Mouse (Mus musculus) neural tube, embryonic 14.5 days (tissue): Measurements from ENCODE around the gene Zfp277. TPM values are rescaled to one million over a fixed set of nuclear protein-coding genes. Genes with fewer than 3 reads are reported as not detected.

Experiments
- ATAC-seq: fragments of 200-750 bp; cut with Nextera tagmentation; 2 replicates; pipeline ENCODE4 v1.8.0; 2017; ENCODE audit warnings: low read depth, mild to moderate bottlenecking, moderate TSS enrichment, moderate library complexity
- H3K27ac ChIP-seq: fragments of 300-500 bp; sonication (generic); 2 replicates; pipeline ENCODE4 v1.5.1; 2014; ENCODE audit warnings: low read depth, mild to moderate bottlenecking, control low read depth, low read length, moderate library complexity, mixed read lengths
- H3K27me3 ChIP-seq: fragments of 300-500 bp; sonication (generic); 2 replicates; pipeline ENCODE4 v1.6.1; 2014; ENCODE audit warnings: low read length; ENCODE audit not compliant: control insufficient read depth, insufficient read depth
- H3K36me3 ChIP-seq: fragments of 300-500 bp; sonication (generic); 2 replicates; pipeline ENCODE4 v1.6.1; 2014; ENCODE audit warnings: low read length, mixed read lengths; ENCODE audit not compliant: control insufficient read depth, insufficient read depth
- H3K4me1 ChIP-seq: fragments of 300-500 bp; sonication (generic); 2 replicates; pipeline ENCODE4 v1.6.1; 2014; ENCODE audit warnings: low read length; ENCODE audit not compliant: control insufficient read depth, insufficient read depth
- H3K4me2 ChIP-seq: fragments of 300-500 bp; sonication (generic); 2 replicates; pipeline ENCODE4 v1.6.1; 2014; ENCODE audit warnings: mild to moderate bottlenecking, low read depth, low read length, control low read depth
- H3K4me3 ChIP-seq: fragments of 300-500 bp; sonication (generic); 2 replicates; pipeline ENCODE4 v1.5.1; 2014; ENCODE audit warnings: low read depth, low read length, control low read depth, mixed read lengths
- H3K9ac ChIP-seq: fragments of 300-500 bp; sonication (generic); replicated peaks from 2 replicates; pipeline ENCODE4 v1.6.1; 2014; ENCODE audit warnings: low read depth, mild to moderate bottlenecking, control low read depth, low read length, mixed read lengths
- H3K9me3 ChIP-seq: fragments of 300-500 bp; sonication (generic); 2 replicates; pipeline ENCODE4 v1.6.1; 2016; ENCODE audit warnings: low read length; ENCODE audit not compliant: control insufficient read depth
- WGBS: fragments of 180-500 bp; shearing (Covaris S2); extraction: QIAGEN DNeasy Blood & Tissue Kit; methylation state at CpG from one replicate; pipeline ENCODE4 v1.1.7; 2014; 5-methylcytosine and 5-hydroxymethylcytosine counted together
- polyA plus RNA-seq: library from polyadenylated mRNA; unstranded; fragments of >200 nt; fragmentation: Nextera tagmentation; extraction: Ambion mirVana; gene quantifications from 2 replicates; pipeline ENCODE4 v1.2.1, GENCODE M21; 2014

The Zfp277 gene
- polyA plus RNA-seq, 1 experiment from 2014 or later, result 30.6 TPM

- 79% methylated on average over 5 of the region's 5 CpGs for WGBS
- Histone ChIP-seq H3K27ac (no peak overlapping the region), H3K4me3 (no peak overlapping the region), H3K36me3 (no peaks in the 10 kb centered on the region), H3K9me3 (no peaks in the 10 kb centered on the region), H3K27me3 (no peaks in the 10 kb centered on the region), H3K9ac (no peak overlapping the region), H3K4me1 (no peaks in the 10 kb centered on the region), H3K4me2 (no peak overlapping the region)
- no peak for ATAC-seq
These were observed 57.9 kb downstream of the Zfp277 start for GRCm38 (mm10) chr12:40387786-40388185.

GRCm38 (mm10) chr12:40385301-40385700 is 60.4 kb downstream of the Zfp277 start:
- Histone ChIP-seq H3K4me1 (no peaks in the 10 kb centered on the region), H3K36me3 (no peaks in the 10 kb centered on the region), H3K9me3 (no peaks in the 10 kb centered on the region), H3K27ac (no peak overlapping the region), H3K4me3 (no peak overlapping the region), H3K4me2 (no peak overlapping the region), H3K27me3 (no peaks in the 10 kb centered on the region), H3K9ac (no peak overlapping the region)
- no peak for ATAC-seq
- 80% methylated on average over 4 of the region's 4 CpGs for WGBS

GRCm38 (mm10) chr12:40383718-40384117 is 62.0 kb downstream of the Zfp277 start:
- Histone ChIP-seq H3K4me3 (no peak overlapping the region), H3K4me2 (no peak overlapping the region)
- ATAC-seq, result no peak

GRCm38 (mm10) chr12:40382539-40382938 is 63.2 kb downstream of the Zfp277 start:
- Histone ChIP-seq H3K9ac (no peak overlapping the region), H3K9me3 (no peaks in the 10 kb centered on the region), H3K4me3 (no peak overlapping the region), H3K4me1 (no peaks in the 10 kb centered on the region), H3K4me2 (no peak overlapping the region), H3K36me3 (no peaks in the 10 kb centered on the region), H3K27ac (no peak overlapping the region), H3K27me3 (no peaks in the 10 kb centered on the region)
- no peak for ATAC-seq
- 83% methylated on average over 5 of the region's 5 CpGs for WGBS

More at GRCm38 (mm10) chr12:40383718-40384117, 62.0 kb downstream of the Zfp277 start:
- H3K27me3 ChIP-seq, result no peaks in the 10 kb centered on the region
- 95% methylated on average over 6 of the region's 6 CpGs for WGBS
- no peak overlapping the region for H3K9ac ChIP-seq
- H3K36me3 ChIP-seq, result no peaks in the 10 kb centered on the region
- H3K9me3 ChIP-seq, result no peaks in the 10 kb centered on the region
- no peaks in the 10 kb centered on the region for H3K4me1 ChIP-seq
- no peak overlapping the region for H3K27ac ChIP-seq

- no peak overlapping the region for H3K9ac ChIP-seq
- no peak overlapping the region for H3K4me3 ChIP-seq
- H3K27me3 ChIP-seq, result no peaks in the 10 kb centered on the region
- H3K27ac ChIP-seq, result no peak overlapping the region
- H3K4me2 ChIP-seq, result no peak overlapping the region
- ATAC-seq, result no peak
- WGBS, result 92% methylated on average over 11 of the region's 11 CpGs
- no peaks in the 10 kb centered on the region for H3K9me3 ChIP-seq
- H3K4me1 ChIP-seq, result no peaks in the 10 kb centered on the region
- no peaks in the 10 kb centered on the region for H3K36me3 ChIP-seq
These were observed 63.9 kb downstream of the Zfp277 start for GRCm38 (mm10) chr12:40381824-40382223.

- Histone ChIP-seq H3K9ac (no peak overlapping the region), H3K4me3 (no peak overlapping the region), H3K4me2 (no peak overlapping the region), H3K36me3 (no peaks in the 10 kb centered on the region), H3K4me1 (no peaks in the 10 kb centered on the region), H3K9me3 (no peaks in the 10 kb centered on the region), H3K27ac (no peak overlapping the region), H3K27me3 (no peaks in the 10 kb centered on the region)
- no peak for ATAC-seq
- WGBS, result 92% methylated on average over 10 of the region's 10 CpGs
These were observed 64.4 kb downstream of the Zfp277 start for GRCm38 (mm10) chr12:40381173-40381801.

- Histone ChIP-seq H3K4me2 (no peak overlapping the region), H3K4me3 (no peak overlapping the region), H3K9ac (no peak overlapping the region), H3K9me3 (no peaks in the 10 kb centered on the region), H3K4me1 (no peaks in the 10 kb centered on the region), H3K27me3 (no peaks in the 10 kb centered on the region), H3K27ac (no peak overlapping the region), H3K36me3 (no peaks in the 10 kb centered on the region)
- WGBS, result 88% methylated on average over 4 of the region's 4 CpGs
- no peak for ATAC-seq
These were observed 66.2 kb downstream of the Zfp277 start for GRCm38 (mm10) chr12:40379538-40379923.

- no peak overlapping the region for H3K4me2 ChIP-seq
- H3K9me3 ChIP-seq, result no peaks in the 10 kb centered on the region
- H3K36me3 ChIP-seq, result no peaks in the 10 kb centered on the region
- H3K27me3 ChIP-seq, result no peaks in the 10 kb centered on the region
- no peak for ATAC-seq
- no peaks in the 10 kb centered on the region for H3K4me1 ChIP-seq
- no peak overlapping the region for H3K4me3 ChIP-seq
- no peak overlapping the region for H3K27ac ChIP-seq
- 89% methylated on average over 17 of the region's 17 CpGs for WGBS
- no peak overlapping the region for H3K9ac ChIP-seq
These were observed 66.8 kb downstream of the Zfp277 start for GRCm38 (mm10) chr12:40378621-40379537.

- Histone ChIP-seq H3K27ac (no peak overlapping the region), H3K4me1 (no peaks in the 10 kb centered on the region), H3K4me3 (no peak overlapping the region), H3K27me3 (no peaks in the 10 kb centered on the region), H3K4me2 (no peak overlapping the region), H3K9ac (no peak overlapping the region), H3K36me3 (no peaks in the 10 kb centered on the region), H3K9me3 (no peaks in the 10 kb centered on the region)
- ATAC-seq, result no peak
- WGBS, result 92% methylated on average over 3 of the region's 3 CpGs
These were observed 93.8 kb downstream of the Zfp277 start for GRCm38 (mm10) chr12:40351879-40352278.
